Mouse (Mus musculus) cerebellum, adult 2 months (tissue): Measurements from ENCODE around the gene Trp73. TPM values are rescaled to one million over a fixed set of nuclear protein-coding genes. Genes with fewer than 3 reads are reported as not detected.
A peak's percentile ranks its signal among the peaks of the same experiment; 100 is the strongest.

Source experiments
- DNase-seq, 2 experiments: peaks; one replicate each; pipeline ENCODE4 v3.0.0; 2021
- H3K27ac ChIP-seq: fragments of 200-500 bp; 2 replicates; pipeline ENCODE4 v1.5.1; 2012; ENCODE audit warnings: low read length, control low read depth, inconsistent platforms; ENCODE audit not compliant: insufficient read depth
- H3K27me3 ChIP-seq: fragments of 200-500 bp; 2 replicates; pipeline ENCODE4 v1.6.1; 2012; ENCODE audit warnings: inconsistent platforms, mild to moderate bottlenecking, low read length, moderate library complexity; ENCODE audit not compliant: control insufficient read depth, insufficient read depth
- H3K4me1 ChIP-seq: fragments of 200-500 bp; 2 replicates; pipeline ENCODE4 v1.6.1; 2011; ENCODE audit warnings: low read length; ENCODE audit not compliant: control insufficient read depth, insufficient read depth
- H3K4me3 ChIP-seq: fragments of 200-500 bp; replicated peaks from 2 replicates; pipeline ENCODE3; 2011; ENCODE audit warnings: mild to moderate bottlenecking, low read depth, low read length, control low read depth; ENCODE audit not compliant: insufficient read depth
- CTCF ChIP-seq: fragments of 200-500 bp; IDR thresholded peaks from 2 replicates; pipeline ENCODE4 v1.5.1; 2011; ENCODE audit warnings: low read depth, mild to moderate bottlenecking, control low read depth, low read length, moderate library complexity, borderline replicate concordance; ENCODE audit not compliant: insufficient read depth
- POLR2A ChIP-seq: fragments of 200-500 bp; IDR thresholded peaks from 2 replicates; pipeline ENCODE4 v1.6.1; 2011; ENCODE audit warnings: low read length, control low read depth, borderline replicate concordance; ENCODE audit not compliant: insufficient read depth
- WGBS: fragments of 180-500 bp; shearing (Covaris S2); methylation state at CpG from one replicate; pipeline ENCODE4 v1.1.7; 2018; 5-methylcytosine and 5-hydroxymethylcytosine counted together
- polyA plus RNA-seq: library from polyadenylated mRNA; depleted of rRNA; stranded (reverse); fragments of >200 nt; gene quantifications from 2 replicates; pipeline ENCODE4 v1.2.3, GENCODE M21; 2012

Gene Trp73
- polyA plus RNA-seq, 1 experiment: 1.7 TPM

GRCm38 (mm10) chr4:154089205-154089604 is 50.8 kb downstream of the Trp73 start:
- Histone ChIP-seq H3K27me3 (no peaks in the 10 kb centered on the region), H3K4me1 (peaks cover 12% of the 10 kb centered on the region; the same call in 1 of the 2 replicates), H3K4me3 (no peak overlapping the region), H3K27ac (no peak overlapping the region)
- DNase-seq: no peak
- 78% methylated on average over 5 of the region's 5 CpGs for WGBS
- no peak for TF ChIP-seq CTCF
- TF ChIP-seq POLR2A: no peak

GRCm38 (mm10) chr4:154086436-154086835 is 53.6 kb downstream of the Trp73 start:
- DNase-seq: no peak
- Histone ChIP-seq H3K4me3 (no peak overlapping the region), H3K27ac (no peak overlapping the region), H3K4me1 (peaks cover 12% of the 10 kb centered on the region; the same call in 1 of the 2 replicates), H3K27me3 (no peaks in the 10 kb centered on the region)
- WGBS: 67% methylated on average over 8 of the region's 8 CpGs
- no peak for TF ChIP-seq CTCF
- no peak for TF ChIP-seq POLR2A

GRCm38 (mm10) chr4:154085856-154086255 is 54.2 kb downstream of the Trp73 start:
- 5% methylated on average over 3 of the region's 3 CpGs for WGBS
- no peak overlapping the region for H3K27ac ChIP-seq
- no peak overlapping the region for H3K4me3 ChIP-seq
- H3K27me3 ChIP-seq: no peaks in the 10 kb centered on the region
- peaks cover 15% of the 10 kb centered on the region for H3K4me1 ChIP-seq
- DNase-seq: peak in 1 of 2 experiments; percentile 33
- TF ChIP-seq CTCF (no peak), POLR2A (no peak)

DNA sequence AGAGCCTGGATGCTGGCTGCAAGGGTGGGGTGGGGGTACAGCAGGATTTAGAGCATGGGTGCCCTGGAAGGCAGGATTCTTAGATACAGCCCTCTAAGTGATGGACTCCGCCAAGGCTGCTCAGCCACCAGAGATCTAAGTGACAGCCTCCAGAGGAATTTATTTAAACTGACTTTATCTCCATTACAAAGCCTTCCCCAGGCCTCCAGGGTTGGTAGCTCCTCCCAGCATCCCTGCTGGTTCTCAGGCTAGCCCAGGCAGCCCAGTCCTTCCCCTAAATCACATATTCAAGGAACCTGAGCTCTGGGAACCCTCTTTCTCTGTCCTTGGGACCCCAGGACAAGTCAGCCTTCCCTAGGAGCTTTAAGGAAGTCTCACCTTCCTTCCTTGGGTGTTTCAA is 58.0 kb downstream of the Trp73 start:
- TF ChIP-seq POLR2A (no peak), CTCF (no peak)
- peaks cover 22% of the 10 kb centered on the region for H3K4me1 ChIP-seq
- no peak overlapping the region for H3K4me3 ChIP-seq
- H3K27me3 ChIP-seq: no peaks in the 10 kb centered on the region
- DNase-seq: no peak
- no peak overlapping the region for H3K27ac ChIP-seq
- WGBS: 85% methylated on average over 1 of the region's 1 CpGs

GRCm38 (mm10) chr4:154081021-154081420 is 59.0 kb downstream of the Trp73 start:
- Histone ChIP-seq H3K4me1 (peaks cover 14% of the 10 kb centered on the region), H3K27ac (no peak overlapping the region), H3K4me3 (peak overlapping the region; percentile 54), H3K27me3 (no peaks in the 10 kb centered on the region)
- DNase-seq: peak; percentile 56 to 71
- TF ChIP-seq POLR2A: no peak
- no peak for TF ChIP-seq CTCF
- 2% methylated on average over 13 of the region's 13 CpGs for WGBS

- DNase-seq: no peak
- no peak for TF ChIP-seq POLR2A
- no peak for TF ChIP-seq CTCF
- 51% methylated on average over 4 of the region's 4 CpGs for WGBS
- H3K4me3 ChIP-seq: no peak overlapping the region
- peaks cover 11% of the 10 kb centered on the region for H3K4me1 ChIP-seq
- H3K27me3 ChIP-seq: no peaks in the 10 kb centered on the region
- H3K27ac ChIP-seq: no peak overlapping the region
Measured at GRCm38 (mm10) chr4:154080211-154080610, 59.8 kb downstream of the Trp73 start.

- 26% methylated on average over 14 of the region's 16 CpGs for WGBS
- H3K27ac ChIP-seq: no peak overlapping the region
- H3K4me3 ChIP-seq: no peak overlapping the region
- no peak for DNase-seq
- H3K27me3 ChIP-seq: no peaks in the 10 kb centered on the region
- no peaks in the 10 kb centered on the region for H3K4me1 ChIP-seq
- TF ChIP-seq POLR2A (no peak), CTCF (no peak)
Measured at GRCm38 (mm10) chr4:154071941-154072340, 68.1 kb downstream of the Trp73 start.

- no peak for DNase-seq
- TF ChIP-seq POLR2A: no peak
- H3K4me1 ChIP-seq: no peaks in the 10 kb centered on the region
- 3% methylated on average over 15 of the region's 20 CpGs for WGBS
- no peak overlapping the region for H3K27ac ChIP-seq
- H3K4me3 ChIP-seq: peak overlapping the region; percentile 11
- no peaks in the 10 kb centered on the region for H3K27me3 ChIP-seq
Measured at GRCm38 (mm10) chr4:154071521-154071920, 68.5 kb downstream of the Trp73 start.

GRCm38 (mm10) chr4:154070896-154071295 is 69.1 kb downstream of the Trp73 start:
- Histone ChIP-seq H3K27ac (no peak overlapping the region), H3K4me1 (no peaks in the 10 kb centered on the region), H3K27me3 (no peaks in the 10 kb centered on the region), H3K4me3 (no peak overlapping the region)
- peak; percentile 33 to 34 for DNase-seq
- WGBS: 8% methylated on average over 5 of the region's 5 CpGs
- TF ChIP-seq CTCF: peak; percentile 76
- no peak for TF ChIP-seq POLR2A
